Mouse (Mus musculus) layer of hippocampus, adult 9-10 months (tissue): ENCODE measurements at regions not wholly inside any gene's neighbourhood (a gene's known extent, or its start where the extent isn't known, plus 50 kb on each side); places are given as distances from the start of the nearest gene placed in this dataset.

Experiments
- DNase-seq: peaks from one replicate; pipeline ENCODE4 v3.0.0; 2022; ENCODE audit warnings: low spot score

DNA sequence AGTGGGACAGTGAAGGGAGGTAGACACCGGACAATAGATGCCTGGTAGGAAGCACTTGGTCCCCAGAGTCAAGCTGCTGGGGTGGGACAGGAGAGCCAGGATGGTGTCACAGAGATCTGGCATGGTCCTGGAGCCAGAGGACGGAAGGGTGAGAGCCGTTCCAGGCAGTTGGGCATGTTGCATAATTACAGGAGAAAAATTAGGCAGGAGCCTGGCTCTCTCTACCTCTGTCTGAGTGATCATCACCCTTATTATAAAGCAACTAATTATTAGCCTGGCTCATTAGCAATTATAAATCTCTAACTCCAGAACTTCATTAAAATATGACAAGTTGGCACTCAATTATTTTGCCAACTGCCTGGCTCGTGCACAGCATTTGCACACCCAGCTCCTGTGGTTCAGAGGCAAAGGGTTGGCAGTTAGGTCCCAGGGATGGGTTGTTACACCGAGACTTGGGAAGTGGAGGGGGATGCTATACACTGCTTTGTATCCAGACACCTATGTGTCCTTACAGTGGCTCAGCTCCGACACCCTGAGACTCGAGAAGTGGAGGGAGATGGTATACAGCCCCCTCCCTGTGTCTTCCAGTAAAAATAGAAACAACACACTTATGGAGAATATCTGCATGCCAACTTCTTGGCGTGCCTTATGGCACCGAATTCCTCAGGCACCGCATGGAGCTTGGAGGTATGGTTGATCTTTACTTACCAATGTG, 203.7 kb upstream of the Sdk2 start:
- no peak for DNase-seq

DNA sequence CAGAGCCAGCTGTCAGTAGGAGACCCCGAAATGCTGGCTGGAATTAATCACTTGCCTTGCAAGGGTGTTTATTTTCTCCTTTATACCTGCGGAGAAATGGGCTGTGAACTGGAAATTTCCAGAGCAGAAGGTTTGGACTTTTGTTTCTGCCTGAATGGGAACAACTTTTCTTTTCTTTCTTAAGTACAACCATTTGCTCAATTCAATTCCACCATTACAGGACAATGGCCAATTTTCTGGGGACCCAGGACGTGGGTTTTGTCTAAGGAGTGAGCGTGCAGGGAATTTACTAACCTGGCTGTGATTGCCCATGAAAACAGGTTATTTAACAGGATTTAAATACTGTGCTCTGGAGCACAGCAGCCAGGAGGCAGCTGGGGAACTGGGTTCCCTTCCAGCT, 195.1 kb upstream of the Sdk2 start:
- DNase-seq: no peak

DNA sequence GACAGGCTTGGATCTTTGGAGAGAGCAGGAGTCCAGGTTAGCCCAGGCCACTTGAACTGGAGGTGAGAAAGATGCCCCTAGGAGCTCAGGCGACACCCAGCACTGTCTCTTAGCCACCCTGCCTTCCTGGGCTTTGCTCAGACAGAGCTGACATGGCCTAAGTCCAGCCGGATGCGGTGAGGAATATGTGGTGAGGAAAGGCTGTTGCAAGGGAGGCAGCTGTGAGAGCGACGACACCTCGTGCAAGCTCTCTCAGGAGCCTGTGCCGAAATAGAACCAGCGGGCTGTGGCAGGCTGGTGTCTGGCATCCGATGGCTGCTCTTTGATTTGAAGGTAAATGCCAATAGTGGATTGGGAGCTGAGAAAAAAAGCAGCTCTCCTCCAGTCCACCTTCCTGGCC, 191.4 kb upstream of the Sdk2 start:
- no peak for DNase-seq

DNA sequence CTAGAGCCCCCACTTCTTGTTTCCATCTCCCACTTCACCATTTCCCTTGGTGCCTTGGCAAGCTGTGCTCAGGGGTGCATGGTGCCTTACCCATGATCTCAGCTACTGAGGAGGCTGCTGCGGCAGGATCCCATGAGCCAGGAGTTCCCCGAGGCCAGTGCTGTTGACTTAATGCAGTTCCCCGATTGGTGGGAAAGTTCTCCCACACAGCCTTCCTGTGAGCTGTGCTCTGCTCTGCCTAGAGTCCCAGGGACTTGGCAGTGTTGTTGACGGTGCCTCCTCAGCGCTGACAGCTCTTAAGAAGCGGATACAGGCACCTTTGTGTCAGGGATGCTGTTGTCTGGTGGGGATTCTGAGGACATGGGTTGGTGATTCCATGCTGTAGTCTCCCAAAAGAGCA, 190.9 kb upstream of the Sdk2 start:
- DNase-seq: no peak

DNA sequence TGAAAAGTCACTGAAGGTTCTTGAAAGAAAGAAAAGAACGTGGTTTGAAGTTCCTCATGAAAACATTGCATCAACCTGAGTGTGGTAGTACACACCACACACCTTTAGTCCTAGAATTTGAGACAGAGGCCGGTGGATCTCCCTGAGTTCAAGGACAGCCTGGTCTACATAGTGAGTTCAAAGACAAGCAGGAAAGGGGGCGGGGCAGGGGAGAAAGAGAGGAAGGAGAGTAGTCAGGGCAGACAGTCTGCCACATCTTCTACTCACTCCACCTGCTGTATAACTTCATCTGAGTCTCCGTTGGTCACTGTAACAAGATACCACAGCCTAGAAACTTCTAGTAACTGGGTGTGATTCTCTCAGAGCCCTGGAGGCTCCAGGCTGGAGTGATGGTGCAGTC, 190.2 kb upstream of the Sdk2 start:
- DNase-seq: no peak

DNA sequence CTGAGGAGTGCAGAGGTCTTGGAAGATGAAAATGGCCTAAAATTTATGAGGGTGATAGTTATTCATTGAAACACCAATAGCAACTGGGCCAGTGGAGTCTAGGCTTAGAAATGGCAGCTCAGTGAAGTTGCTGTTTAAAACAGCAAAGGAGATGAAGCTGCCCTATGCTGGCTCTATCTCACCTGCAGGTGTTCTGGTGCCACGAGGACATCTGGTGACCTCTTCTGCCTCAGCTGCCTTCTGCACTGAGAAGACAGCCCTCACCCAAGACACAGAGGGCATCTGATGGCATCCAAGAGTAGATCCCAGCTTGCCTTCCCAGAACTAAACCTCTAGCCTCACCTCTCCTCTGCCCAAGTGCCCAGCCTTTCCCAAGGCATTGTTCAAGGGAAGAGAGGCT, 187.5 kb upstream of the Sdk2 start:
- DNase-seq: no peak

DNA sequence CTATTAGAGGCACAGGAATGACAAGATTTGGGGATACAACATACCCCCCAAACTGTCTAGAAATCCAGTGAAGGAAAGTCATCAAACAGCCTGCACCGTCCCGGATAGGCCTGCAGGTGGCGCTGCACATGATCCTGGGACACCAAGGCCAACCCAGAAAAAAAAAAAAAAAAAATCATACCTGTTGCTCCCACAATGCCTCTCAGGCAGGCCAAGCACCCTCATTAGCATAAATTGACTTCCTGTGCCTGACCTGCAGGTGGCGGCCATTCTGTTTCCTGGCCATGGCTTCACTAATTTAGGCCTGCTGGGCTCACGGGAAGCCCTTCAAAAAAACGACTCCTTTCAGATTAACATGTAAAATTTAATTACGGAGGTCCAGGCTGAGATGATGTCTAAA, 184.8 kb upstream of the Sdk2 start:
- DNase-seq: no peak

DNA sequence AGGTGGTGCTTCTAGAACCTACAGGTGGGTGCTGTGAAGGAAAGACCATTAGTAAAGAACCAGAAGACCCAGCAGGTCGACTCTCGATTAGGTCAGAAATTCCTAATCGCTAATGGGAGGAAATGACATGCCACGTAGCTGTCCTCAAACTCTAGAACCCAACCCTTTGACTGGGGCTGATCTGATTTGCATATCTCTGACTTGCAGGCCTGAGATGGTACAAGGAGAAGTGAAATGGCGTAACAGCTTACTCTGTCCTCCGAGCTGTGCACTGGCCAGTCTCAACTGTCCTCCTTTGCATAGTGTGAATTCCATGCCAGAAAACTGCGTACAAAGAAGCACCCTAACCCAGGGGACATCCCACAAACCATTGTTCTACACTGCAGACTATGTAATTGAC, 182.4 kb upstream of the Sdk2 start:
- DNase-seq: no peak

DNA sequence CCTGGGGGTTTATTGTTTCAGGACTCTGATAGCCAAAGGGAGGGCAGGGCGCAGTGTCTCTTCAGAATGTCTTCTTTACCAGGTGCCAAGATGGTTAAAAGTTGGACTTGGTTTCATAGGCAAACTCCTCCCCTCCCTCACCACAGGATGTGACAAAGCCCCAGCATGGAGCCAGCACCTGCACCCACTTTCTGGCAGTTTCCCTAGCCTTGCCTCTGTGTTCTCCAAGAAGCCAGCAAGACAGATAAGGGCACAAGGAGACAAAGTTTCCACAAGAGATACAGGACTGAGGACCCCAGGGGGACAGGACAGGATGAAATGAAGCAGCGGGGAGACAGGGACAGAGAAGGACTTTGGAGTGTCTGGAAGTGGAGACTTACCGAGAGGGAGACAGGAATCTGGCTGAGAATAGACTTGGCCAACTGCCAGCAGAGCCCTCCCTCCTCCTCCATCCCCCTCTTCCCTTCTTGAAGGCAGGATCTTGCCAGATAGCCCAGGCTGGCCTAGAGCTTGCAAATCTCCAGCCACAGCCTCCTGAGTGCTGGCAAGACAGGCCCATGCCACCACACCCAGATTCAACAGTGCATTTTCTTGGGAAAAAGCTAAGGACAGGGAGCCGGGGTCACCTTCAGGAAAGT, 181.5 kb upstream of the Sdk2 start:
- no peak for DNase-seq

DNA sequence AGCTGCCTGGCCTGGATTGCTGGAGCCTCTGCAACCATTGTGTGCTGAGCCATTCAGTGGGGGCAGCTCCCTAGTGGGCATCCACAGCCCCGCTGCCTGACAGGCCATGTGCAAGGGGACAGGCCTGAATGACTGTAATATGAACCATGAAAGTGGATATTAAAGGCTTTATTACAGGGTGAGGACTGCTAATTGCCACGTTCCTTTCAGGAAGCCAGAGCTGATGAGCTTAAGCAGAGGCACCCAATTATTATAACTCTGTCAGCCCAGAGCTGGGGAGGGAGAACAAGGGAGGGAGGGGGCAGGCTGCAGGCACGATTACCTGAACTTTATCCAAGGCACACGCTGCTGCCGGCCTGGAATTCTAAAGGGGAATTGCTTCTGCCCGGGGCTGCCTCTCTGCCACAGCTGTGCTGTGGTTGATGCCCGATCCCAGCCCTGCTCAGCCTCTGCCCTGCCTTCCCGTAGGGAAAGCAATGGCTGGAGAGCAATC, 172.5 kb upstream of the Sdk2 start:
- DNase-seq: no peak

DNA sequence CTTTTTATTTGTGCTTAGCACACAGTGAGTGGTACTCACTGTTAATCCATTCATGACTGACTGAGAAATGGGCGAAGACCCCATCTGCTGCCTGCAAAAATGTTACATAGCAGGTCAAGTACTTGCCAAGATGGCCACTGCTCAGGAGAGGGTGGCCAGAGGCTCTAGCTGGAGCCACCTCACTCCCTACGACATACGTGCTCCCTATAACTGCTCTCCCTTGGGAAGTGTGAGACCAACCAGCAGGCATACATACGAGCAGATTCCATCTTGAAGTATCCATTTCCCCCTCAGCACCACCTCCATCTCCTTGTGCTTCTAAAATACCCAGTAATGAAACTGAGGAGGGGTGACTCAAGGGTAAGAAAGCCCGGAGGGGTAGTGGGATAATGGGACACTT, 172.0 kb upstream of the Sdk2 start:
- no peak for DNase-seq

DNA sequence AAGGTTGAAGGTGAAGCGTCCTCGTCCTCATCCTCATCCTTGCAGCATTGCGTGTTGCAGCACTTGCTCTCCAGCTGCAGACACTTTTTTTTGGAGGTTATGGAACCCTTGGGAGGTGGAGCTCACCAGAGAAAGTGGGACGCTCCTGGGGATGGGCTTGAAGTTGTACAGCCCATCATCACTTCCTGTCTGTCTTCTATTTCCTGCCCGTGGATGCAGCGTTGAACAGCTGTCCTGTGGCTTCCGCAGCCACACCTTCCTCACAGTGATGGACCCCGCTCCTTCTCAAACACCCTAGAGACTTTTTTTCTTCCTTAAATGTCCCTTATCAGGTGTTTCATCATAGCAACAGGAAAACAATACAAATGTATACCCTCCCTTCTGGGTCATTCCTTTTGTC, 171.5 kb upstream of the Sdk2 start:
- DNase-seq: no peak

DNA sequence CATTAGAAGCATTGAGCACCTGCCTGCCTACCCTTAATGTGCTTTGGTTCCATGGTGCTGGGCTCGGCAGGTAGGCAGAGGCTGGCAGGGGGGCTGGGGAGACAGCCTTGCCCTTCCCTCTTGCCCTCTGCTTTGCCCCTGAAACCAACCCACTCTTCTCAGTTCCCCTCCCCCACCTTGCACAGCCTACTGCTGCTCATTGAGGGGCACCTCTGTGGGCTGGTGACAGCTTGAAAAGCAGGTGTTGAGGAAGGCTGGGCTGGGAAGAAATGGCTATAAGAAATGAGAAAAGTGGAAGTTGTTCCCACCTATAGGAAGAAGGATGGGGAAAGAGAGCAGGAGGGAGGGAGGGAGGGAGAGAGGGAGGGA, 167.7 kb upstream of the Sdk2 start:
- no peak for DNase-seq

DNA sequence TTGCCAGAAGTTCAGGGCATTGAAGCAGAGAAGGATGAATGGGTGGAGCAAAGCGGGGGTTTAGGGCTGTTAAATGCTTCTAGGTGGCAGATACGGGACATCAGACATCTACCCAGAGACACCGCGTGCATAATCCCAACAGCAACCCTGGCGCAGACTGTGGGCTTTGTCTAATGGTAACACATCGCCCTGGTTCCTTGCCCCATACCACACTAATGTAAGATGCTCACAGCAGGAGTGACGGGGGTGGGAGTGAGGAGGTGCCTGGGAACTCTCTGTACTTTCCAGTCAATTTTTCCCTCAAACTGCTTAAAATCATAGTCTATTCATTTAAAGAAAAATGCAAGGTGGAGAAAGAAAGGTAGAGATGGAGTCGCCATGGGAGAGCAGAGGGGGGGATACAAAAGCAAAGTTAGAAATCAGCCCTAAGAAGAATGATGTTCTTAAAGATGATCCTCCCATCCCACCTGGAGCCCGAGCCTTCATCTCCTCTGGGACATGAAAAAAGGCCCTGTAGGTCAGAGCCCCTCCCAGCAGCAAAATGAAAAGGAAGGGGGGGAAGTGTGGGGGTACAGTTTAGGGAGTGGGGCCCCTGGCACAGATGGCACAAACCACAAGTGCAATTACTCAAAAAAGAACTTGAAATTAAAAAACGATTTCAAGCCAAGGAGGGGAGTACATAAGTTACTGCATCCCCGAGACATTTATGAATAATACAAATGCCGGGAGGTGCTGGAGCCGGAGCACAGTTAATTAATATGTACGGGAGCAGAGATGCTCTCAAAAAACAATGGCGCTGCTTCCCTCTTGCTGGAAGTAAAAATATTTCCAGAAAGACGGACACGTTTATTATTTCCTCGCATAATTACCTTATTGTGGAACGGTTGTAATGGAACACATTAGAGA, 167.0 kb upstream of the Sdk2 start:
- no peak for DNase-seq

DNA sequence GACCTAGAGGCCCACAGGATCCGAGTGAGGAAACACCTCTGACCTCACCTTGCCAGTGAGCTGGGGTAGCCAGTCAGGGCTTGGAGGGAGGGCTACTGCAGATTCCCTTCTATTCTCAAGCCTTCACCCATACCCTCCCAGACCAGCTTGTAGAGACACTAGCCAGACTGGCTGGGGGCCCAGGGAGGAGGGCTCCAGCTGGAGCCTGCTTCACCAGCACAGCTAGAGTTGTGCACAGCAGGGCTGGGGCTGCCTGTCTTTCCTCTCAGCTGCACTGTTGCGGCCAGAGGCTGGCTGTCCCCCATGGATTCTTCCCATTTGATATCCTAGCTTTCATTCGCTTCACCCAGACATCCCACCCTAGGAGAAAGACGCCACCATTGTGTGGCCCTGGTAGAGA, 165.0 kb upstream of the Sdk2 start:
- no peak for DNase-seq

DNA sequence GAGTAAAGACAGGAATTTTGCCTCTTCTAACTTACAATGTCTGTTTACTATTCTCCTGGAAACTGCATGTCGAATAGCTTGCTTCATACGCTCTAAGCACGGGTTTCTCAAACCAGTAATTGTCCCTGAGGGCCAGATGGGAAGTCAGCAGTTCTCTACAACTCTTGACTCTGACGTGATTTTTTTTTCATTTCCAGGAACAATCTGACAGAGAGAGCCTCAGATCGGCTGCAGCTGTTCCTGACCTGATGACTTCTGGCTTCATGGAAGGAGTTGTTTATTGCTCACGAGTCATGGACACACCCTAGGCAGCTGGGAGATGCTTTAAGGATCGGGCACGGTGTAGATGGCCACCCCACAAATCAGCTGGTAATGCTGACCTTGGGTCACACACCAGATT, 162.9 kb upstream of the Sdk2 start:
- no peak for DNase-seq

DNA sequence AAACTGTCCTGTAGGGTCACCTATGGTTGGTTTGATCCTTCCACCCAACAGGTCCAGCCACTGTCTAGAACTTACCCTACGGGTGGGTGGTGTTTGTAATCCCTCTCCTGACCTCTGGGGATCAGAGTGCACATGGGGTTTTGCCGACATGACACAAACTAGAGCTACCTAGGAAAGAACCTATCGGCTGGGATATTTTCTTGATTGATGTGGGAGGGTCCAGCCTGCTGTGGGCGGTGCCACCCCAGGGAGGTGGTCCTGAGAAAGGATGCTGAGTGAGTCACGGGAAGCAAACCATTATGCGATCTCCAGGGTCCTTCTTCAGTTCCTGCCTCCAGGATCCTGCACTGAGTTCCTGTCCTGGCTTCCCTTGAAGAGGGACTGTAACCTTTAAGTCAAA, 162.3 kb upstream of the Sdk2 start:
- no peak for DNase-seq

DNA sequence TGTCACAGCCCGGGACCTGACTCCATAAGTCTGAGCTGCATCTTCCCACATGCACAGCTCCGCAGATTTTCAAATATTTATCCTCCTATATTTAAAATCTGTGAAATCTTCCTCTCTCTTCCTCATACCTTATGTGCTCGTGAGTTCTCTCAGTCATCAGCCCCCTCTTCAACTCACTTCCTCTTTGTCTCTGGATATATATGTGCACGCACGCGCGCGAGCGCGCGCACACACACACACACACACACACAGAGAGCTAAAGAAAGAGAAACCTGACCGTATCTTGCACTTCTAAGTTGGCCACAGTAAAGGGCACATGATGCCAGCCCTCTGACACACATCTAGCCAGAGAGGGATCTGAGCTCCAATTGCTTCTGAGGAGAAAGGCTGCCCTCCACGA, 159.7 kb upstream of the Sdk2 start:
- no peak for DNase-seq

DNA sequence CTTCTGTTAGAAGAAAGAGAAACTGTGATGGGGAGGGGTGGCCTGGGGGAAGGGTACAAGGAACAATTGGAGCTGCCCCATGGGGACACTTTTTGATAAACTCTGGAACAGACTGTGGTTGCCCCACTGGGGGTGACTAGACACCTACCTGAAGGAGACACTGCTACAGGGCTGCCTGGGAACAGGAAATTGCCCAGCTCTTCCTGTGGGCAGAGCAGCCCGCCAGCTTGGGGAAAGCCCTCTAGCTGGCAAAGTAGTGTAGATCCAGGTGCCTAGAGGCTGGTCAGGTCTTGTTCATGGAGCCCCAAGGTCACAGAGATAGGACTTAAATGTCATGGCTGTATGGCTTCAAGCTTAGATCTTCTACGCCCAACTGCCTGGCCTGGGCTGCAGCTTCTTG, 157.9 kb upstream of the Sdk2 start:
- no peak for DNase-seq

DNA sequence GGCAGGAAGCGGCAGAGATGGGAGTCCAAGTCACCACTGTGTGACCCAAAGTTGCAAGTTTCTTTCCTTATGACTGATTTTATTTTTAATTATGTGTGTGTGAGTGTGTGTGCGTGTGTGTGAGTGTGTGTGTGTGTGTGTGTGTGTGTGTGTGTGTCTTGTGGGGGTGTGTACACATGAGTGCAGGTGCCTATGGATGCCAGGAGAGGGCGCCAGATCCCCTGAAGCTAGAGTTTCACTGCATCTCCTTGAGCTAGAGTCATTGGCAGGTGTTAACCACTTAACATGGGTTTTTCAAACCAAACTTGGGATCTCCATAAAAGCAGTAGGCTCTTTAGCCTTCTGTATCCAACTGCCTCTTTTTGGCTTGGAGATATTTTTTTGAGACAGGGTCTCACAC, 156.2 kb upstream of the Sdk2 start:
- no peak for DNase-seq

DNA sequence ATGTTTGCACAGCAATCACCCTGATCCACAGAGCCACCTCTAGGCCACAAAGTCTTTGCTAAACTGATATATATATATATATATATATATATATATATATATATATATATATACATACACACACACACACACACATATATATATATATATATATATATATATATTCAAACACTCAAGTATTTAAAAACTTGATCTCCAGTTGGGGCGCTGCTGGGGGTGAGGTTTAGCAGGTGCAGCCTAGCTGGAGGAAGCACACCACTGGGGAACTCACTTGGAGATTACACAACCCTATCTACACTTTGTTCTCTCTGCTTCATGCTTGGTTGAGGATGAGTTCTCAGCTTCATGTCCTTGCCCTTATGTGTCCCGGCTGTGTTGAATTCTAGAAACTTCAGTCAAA, 153.6 kb upstream of the Sdk2 start:
- no peak for DNase-seq

DNA sequence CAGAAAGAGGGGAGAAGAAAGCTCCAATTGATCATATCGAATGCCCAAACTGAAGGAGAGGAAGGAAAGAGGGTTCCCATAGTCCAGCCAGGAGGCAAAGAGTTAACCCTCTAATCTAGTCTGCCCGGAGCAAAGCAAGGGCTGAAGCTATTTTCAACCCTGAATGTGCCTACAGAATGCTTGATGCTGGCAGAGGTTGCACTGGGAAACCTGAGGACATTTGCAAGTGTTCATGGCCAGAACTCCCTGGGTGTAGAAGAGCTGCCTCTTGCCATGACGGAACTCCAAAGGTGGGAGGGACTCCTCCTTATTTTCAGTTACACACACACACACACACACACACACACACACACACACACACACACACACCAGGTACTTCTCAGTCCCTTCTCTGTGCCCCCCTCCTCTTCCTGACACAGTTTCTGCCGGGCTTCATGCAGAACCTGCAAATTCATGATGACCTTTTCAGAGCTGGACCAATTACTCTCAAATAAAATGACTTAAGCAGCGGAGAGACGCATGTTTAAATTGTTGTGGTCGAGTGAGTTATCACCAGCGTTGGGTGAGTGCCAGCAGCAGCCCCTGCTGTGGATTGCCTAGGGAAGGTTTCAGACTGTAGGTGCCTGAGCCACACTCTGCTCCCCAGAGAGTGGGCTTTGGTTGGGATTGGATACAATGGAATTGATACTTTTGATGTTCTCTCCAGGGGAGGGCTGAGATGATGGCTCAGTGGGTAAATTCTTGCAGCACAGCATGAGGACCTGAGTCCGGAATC, 152.1 kb upstream of the Sdk2 start:
- no peak for DNase-seq
